Mouse (Mus musculus) MEL (cell line): ENCODE data around the gene Abce1. TPM values are rescaled to one million over a fixed set of nuclear protein-coding genes. Genes with fewer than 3 reads are reported as not detected.
A peak's percentile ranks its signal among the peaks of the same experiment; 100 is the strongest.

Source experiments
- DNase-seq: peaks from one replicate; pipeline ENCODE4 v3.0.0; 2011; ENCODE audit warnings: low read depth, low spot score
- H3K27ac ChIP-seq: 2 replicates; pipeline ENCODE4 v1.5.1; 2012; ENCODE audit warnings: low read depth, mild to moderate bottlenecking, control low read depth, low read length, moderate library complexity; ENCODE audit not compliant: control insufficient read depth
- H3K27me3 ChIP-seq, 2 experiments: fragments of 150-350 bp in 1 of 2; sonication (generic) in 1 of 2; 2 replicates each; pipeline ENCODE4 v1.6.1; 2012; ENCODE audit warnings: low read length in 2 of 2, mild to moderate bottlenecking in 2 of 2, improper control_type of control experiment in 1 of 2, moderate library complexity in 1 of 2; ENCODE audit not compliant: insufficient read depth in 2 of 2, control insufficient read depth in 1 of 2
- H3K36me3 ChIP-seq, 2 experiments: 2 replicates each; pipeline ENCODE4 v1.6.1; 2012 to 2014; ENCODE audit warnings: low read length in 2 of 2, improper control_type of control experiment in 1 of 2, inconsistent platforms in 1 of 2, mild to moderate bottlenecking in 1 of 2; ENCODE audit not compliant: insufficient read depth in 2 of 2, control insufficient read depth in 1 of 2
- H3K4me1 ChIP-seq, 2 experiments: fragments of 150-350 bp in 1 of 2; sonication (generic) in 1 of 2; 2 replicates each; pipeline ENCODE4 v1.6.1; 2012; ENCODE audit warnings: low read length in 2 of 2, improper control_type of control experiment in 1 of 2, mild to moderate bottlenecking in 1 of 2; ENCODE audit not compliant: insufficient read depth in 2 of 2, control insufficient read depth in 1 of 2
- H3K4me3 ChIP-seq, 2 experiments: fragments of 150-350 bp in 1 of 2; sonication (generic) in 1 of 2; 2 replicates each; pipeline ENCODE4 v1.5.1; 2012; ENCODE audit warnings: low read depth in 2 of 2, low read length in 2 of 2, mild to moderate bottlenecking in 2 of 2, moderate library complexity in 2 of 2, control low read depth in 1 of 2, improper control_type of control experiment in 1 of 2; ENCODE audit not compliant: control insufficient read depth in 1 of 2, insufficient read depth in 1 of 2
- H3K79me2 ChIP-seq: 2 replicates; pipeline ENCODE4 v1.6.1; 2012; ENCODE audit warnings: mild to moderate bottlenecking, low read length, moderate library complexity; ENCODE audit not compliant: control insufficient read depth, poor library complexity, insufficient read depth
- H3K9ac ChIP-seq: 2 replicates; pipeline ENCODE4 v1.6.1; 2012; ENCODE audit warnings: low read depth, mild to moderate bottlenecking, control low read depth, low read length, moderate library complexity; ENCODE audit not compliant: control insufficient read depth, poor library complexity, severe bottlenecking
- H3K9me3 ChIP-seq: fragments of 150-350 bp; sonication (generic); replicated peaks from 2 replicates; pipeline ENCODE4 v1.6.1; 2012; ENCODE audit warnings: mild to moderate bottlenecking, low read length, improper control_type of control experiment, moderate library complexity; ENCODE audit not compliant: insufficient read depth
- BHLHE40 ChIP-seq: IDR thresholded peaks from 2 replicates; pipeline ENCODE4 v1.6.1; 2012; ENCODE audit warnings: low read depth, mild to moderate bottlenecking, inconsistent platforms, low read length, improper control_type of control experiment, borderline replicate concordance
- CTCF ChIP-seq, 3 experiments: IDR thresholded peaks in 2 of 3; conservative IDR thresholded peaks in 1 of 3; 2 replicates each; pipeline ENCODE4 v1.5.1; 2011 to 2012; ENCODE audit warnings: low read length in 3 of 3, low read depth in 2 of 3, mild to moderate bottlenecking in 2 of 3, improper control_type of control experiment in 1 of 3, inconsistent platforms in 1 of 3, mixed read lengths in 1 of 3, moderate library complexity in 1 of 3; ENCODE audit not compliant: control insufficient read depth in 1 of 3, insufficient read depth in 1 of 3, poor library complexity in 1 of 3, severe bottlenecking in 1 of 3
- E2F4 ChIP-seq: IDR thresholded peaks from 2 replicates; pipeline ENCODE4 v1.6.1; 2011; ENCODE audit warnings: low read depth, low read length, improper control_type of control experiment, borderline replicate concordance
- ELF1 ChIP-seq: IDR thresholded peaks from 2 replicates; pipeline ENCODE4 v1.6.1; 2014; ENCODE audit warnings: low read depth, mild to moderate bottlenecking, inconsistent platforms, low read length, improper control_type of control experiment, moderate library complexity
- EP300 ChIP-seq, 2 experiments: IDR thresholded peaks; 2 replicates each; pipeline ENCODE4 v1.6.1; 2011; ENCODE audit warnings: improper control_type of control experiment in 2 of 2, low read length in 2 of 2, low read depth in 1 of 2, mild to moderate bottlenecking in 1 of 2
- ETS1 ChIP-seq: IDR thresholded peaks from 2 replicates; pipeline ENCODE4 v1.6.1; 2012; ENCODE audit warnings: low read depth, mild to moderate bottlenecking, inconsistent platforms, low read length, improper control_type of control experiment, moderate library complexity
- GABPA ChIP-seq: IDR thresholded peaks from 2 replicates; pipeline ENCODE4 v1.6.1; 2012; ENCODE audit warnings: low read depth, mild to moderate bottlenecking, inconsistent platforms, low read length, improper control_type of control experiment, moderate library complexity
- GATA1 ChIP-seq: IDR thresholded peaks from 2 replicates; pipeline ENCODE4 v1.6.1; 2011; ENCODE audit warnings: low read depth, low read length, improper control_type of control experiment
- HCFC1 ChIP-seq: IDR thresholded peaks from 2 replicates; pipeline ENCODE4 v1.6.1; 2012; ENCODE audit warnings: low read depth, mild to moderate bottlenecking, inconsistent platforms, low read length, improper control_type of control experiment, moderate library complexity
- JUND ChIP-seq: IDR thresholded peaks from 2 replicates; pipeline ENCODE4 v1.6.1; 2011; ENCODE audit warnings: low read depth, mild to moderate bottlenecking, improper control_type of control experiment, low read length
- KAT2A ChIP-seq: conservative IDR thresholded peaks from 2 replicates; pipeline ENCODE4 v1.6.1; 2012; ENCODE audit warnings: low read depth, low read length, improper control_type of control experiment, inconsistent platforms
- MAFK ChIP-seq: IDR thresholded peaks from 2 replicates; pipeline ENCODE4 v1.6.1; 2011; ENCODE audit warnings: low read depth, mild to moderate bottlenecking, low read length, improper control_type of control experiment, borderline replicate concordance
- MAZ ChIP-seq: IDR thresholded peaks from 2 replicates; pipeline ENCODE4 v1.6.1; 2012; ENCODE audit warnings: low read depth, mild to moderate bottlenecking, inconsistent platforms, low read length, improper control_type of control experiment
- MEF2A ChIP-seq: IDR thresholded peaks from 2 replicates; pipeline ENCODE4 v1.6.1; 2014; ENCODE audit warnings: low read depth, mild to moderate bottlenecking, inconsistent platforms, low read length, improper control_type of control experiment; ENCODE audit not compliant: poor library complexity, insufficient replicate concordance, severe bottlenecking; ENCODE audit errors: extremely low read depth
- MXI1 ChIP-seq: IDR thresholded peaks from 2 replicates; pipeline ENCODE4 v1.6.1; 2011; ENCODE audit warnings: mild to moderate bottlenecking, low read depth, low read length, improper control_type of control experiment
- MYB ChIP-seq: IDR thresholded peaks from 2 replicates; pipeline ENCODE4 v1.6.1; 2011; ENCODE audit warnings: mild to moderate bottlenecking, low read depth, low read length, improper control_type of control experiment
- MYC ChIP-seq: IDR thresholded peaks from 2 replicates; pipeline ENCODE4 v1.6.1; 2011; ENCODE audit warnings: low read depth, mild to moderate bottlenecking, low read length, improper control_type of control experiment, moderate library complexity
- NELFE ChIP-seq: IDR thresholded peaks from 2 replicates; pipeline ENCODE4 v1.6.1; 2011; ENCODE audit warnings: low read depth, low read length, improper control_type of control experiment
- POLR2AphosphoS5 ChIP-seq: IDR thresholded peaks from 2 replicates; pipeline ENCODE4 v1.6.1; 2012; ENCODE audit warnings: low read depth, borderline replicate concordance, mild to moderate bottlenecking, inconsistent platforms, low read length, moderate library complexity, mixed read lengths
- RAD21 ChIP-seq: IDR thresholded peaks from 2 replicates; pipeline ENCODE4 v1.6.1; 2011; ENCODE audit warnings: mild to moderate bottlenecking, low read depth, low read length, improper control_type of control experiment
- SIN3A ChIP-seq: IDR thresholded peaks from 2 replicates; pipeline ENCODE4 v1.6.1; 2012; ENCODE audit warnings: low read length, improper control_type of control experiment, inconsistent platforms
- SMC3 ChIP-seq: IDR thresholded peaks from 2 replicates; pipeline ENCODE4 v1.6.1; 2011; ENCODE audit warnings: low read depth, low read length, improper control_type of control experiment
- TAL1 ChIP-seq: IDR thresholded peaks from 2 replicates; pipeline ENCODE4 v1.6.1; 2012; ENCODE audit warnings: mild to moderate bottlenecking, inconsistent platforms, low read length, moderate library complexity, mixed read lengths
- TCF12 ChIP-seq: IDR thresholded peaks from 2 replicates; pipeline ENCODE4 v1.6.1; 2014; ENCODE audit warnings: low read depth, mild to moderate bottlenecking, inconsistent platforms, low read length, improper control_type of control experiment, moderate library complexity
- UBTF ChIP-seq: IDR thresholded peaks from 2 replicates; pipeline ENCODE4 v1.6.1; 2012; ENCODE audit warnings: low read depth, mild to moderate bottlenecking, inconsistent platforms, low read length, improper control_type of control experiment, moderate library complexity, borderline replicate concordance; ENCODE audit not compliant: insufficient read depth
- USF1 ChIP-seq: IDR thresholded peaks from 2 replicates; pipeline ENCODE4 v1.6.1; 2014; ENCODE audit warnings: low read depth, mild to moderate bottlenecking, inconsistent platforms, low read length, improper control_type of control experiment, moderate library complexity
- USF2 ChIP-seq, 2 experiments: IDR thresholded peaks; 2 replicates each; pipeline ENCODE4 v1.6.1; 2011 to 2012; ENCODE audit warnings: improper control_type of control experiment in 2 of 2, low read length in 2 of 2, borderline replicate concordance in 1 of 2, inconsistent platforms in 1 of 2, low read depth in 1 of 2, mild to moderate bottlenecking in 1 of 2; ENCODE audit not compliant: insufficient read depth in 1 of 2
- ZKSCAN1 ChIP-seq: IDR thresholded peaks from 2 replicates; pipeline ENCODE4 v1.6.1; 2012; ENCODE audit warnings: low read depth, mild to moderate bottlenecking, inconsistent platforms, low read length, improper control_type of control experiment, moderate library complexity
- ZNF384 ChIP-seq: IDR thresholded peaks from 2 replicates; pipeline ENCODE4 v1.6.1; 2012; ENCODE audit warnings: low read depth, mild to moderate bottlenecking, inconsistent platforms, low read length, improper control_type of control experiment
- polyA plus RNA-seq, 2 experiments: library from polyadenylated mRNA; stranded (reverse) in 1 of 2; unstranded in 1 of 2; fragments of >175 nt in 1 of 2; fragments of >200 nt in 1 of 2; gene quantifications; 2 replicates each; pipeline versions ENCODE4 v1.2.1 to v1.2.4; 2012; ENCODE audit warnings: low replicate concordance in 2 of 2, low read depth in 1 of 2; ENCODE audit not compliant: insufficient read length in 2 of 2, insufficient read depth in 1 of 2, missing spikeins in 1 of 2
- total RNA-seq: library from RNA; depleted of rRNA; stranded (reverse); fragments of 300-350 nt; gene quantifications from 2 replicates; pipeline ENCODE4 v1.2.3, GENCODE M21; 2012

The Abce1 gene
- total and polyA plus RNA-seq, 3 experiments: 141 to 293 (median 174) TPM

GRCm38 (mm10) chr8:79734304-79734703, 22.8 kb upstream of the Abce1 start (continued):
- TF ChIP-seq MAZ (no peak), UBTF (no peak), HCFC1 (no peak), USF1 (no peak), ELF1 (no peak), BHLHE40 (0 out of 2 replicates have a peak, but pooled peaks have one; percentile 26), ZNF384 (peak; percentile 53; the same call in 1 of the 2 replicates), TCF12 (no peak), SIN3A (peak; percentile 63)

GRCm38 (mm10) chr8:79727900-79728299, 16.4 kb upstream of the Abce1 start:
- H3K27me3 ChIP-seq: no peaks in the 10 kb centered on the region
- H3K36me3 ChIP-seq: peaks cover 8 to 18% of the 10 kb centered on the region in 2 experiments
- peaks cover 0 to 5% of the 10 kb centered on the region in 2 experiments; a peak in 2 of 4 replicates for H3K4me1 ChIP-seq

GRCm38 (mm10) chr8:79724589-79724988, 13.0 kb upstream of the Abce1 start:
- DNase-seq: peak; percentile 37
- 0 out of 2 replicates have a peak, but pooled peaks have one; percentile 38 for TF ChIP-seq ETS1
- no peak for TF ChIP-seq ZNF384
- TF ChIP-seq JUND: no peak
- TF ChIP-seq RAD21: 0 out of 2 replicates have a peak, but pooled peaks have one; percentile 4
- TF ChIP-seq USF2 (IDR thresholded peaks at IDR 0.05; ENCODE audit: borderline replicate concordance in 1 of 2, insufficient read depth in 1 of 2, low read depth in 1 of 2, low read length in 2 of 2): no peak
- no peak for TF ChIP-seq NELFE
- TF ChIP-seq E2F4: no peak
- no peak for TF ChIP-seq POLR2AphosphoS5
- TF ChIP-seq CTCF (IDR thresholded peaks at IDR 0.05 in 2 of 3, conservative IDR thresholded peaks at IDR 0.05 in 1 of 3; ENCODE audit: control insufficient read depth in 1 of 3, insufficient read depth in 1 of 3, low read depth in 2 of 3, low read length in 3 of 3, poor library complexity in 1 of 3, severe bottlenecking in 1 of 3): peak in 1 of 3 experiments; percentile 32; a peak in 2 of 6 replicates
- TF ChIP-seq TAL1: no peak
- peak in 1 of 2 experiments; percentile 53; a peak in 1 of 4 replicates for TF ChIP-seq EP300 (IDR thresholded peaks at IDR 0.05; ENCODE audit: low read depth in 1 of 2, low read length in 2 of 2)
- TF ChIP-seq MEF2A: no peak
- H3K36me3 ChIP-seq: peaks cover 8 to 23% of the 10 kb centered on the region in 2 experiments

More at GRCm38 (mm10) chr8:79727900-79728299, 16.4 kb upstream of the Abce1 start:
- TF ChIP-seq MYB (no peak), MXI1 (no peak), KAT2A (no peak), MEF2A (no peak), MYC (0 out of 2 replicates have a peak, but pooled peaks have one; percentile 59), SMC3 (peak; percentile 29; the same call in 1 of the 2 replicates), ZKSCAN1 (no peak), GABPA (no peak), CTCF (IDR thresholded peaks at IDR 0.05 in 2 of 3, conservative IDR thresholded peaks at IDR 0.05 in 1 of 3; ENCODE audit: control insufficient read depth in 1 of 3, insufficient read depth in 1 of 3, low read depth in 2 of 3, low read length in 3 of 3, poor library complexity in 1 of 3, severe bottlenecking in 1 of 3) (peak in 1 of 3 experiments; percentile 53; a peak in 2 of 6 replicates), ZNF384 (peak; percentile 72), MAFK (no peak), GATA1 (no peak)
- Histone ChIP-seq H3K9me3 (no peaks in the 10 kb centered on the region), H3K79me2 (no peaks in the 10 kb centered on the region), H3K27ac (no peak overlapping the region), H3K9ac (no peak overlapping the region), H3K4me3 (no peak overlapping the region)
- peak; percentile 30 for DNase-seq

More at GRCm38 (mm10) chr8:79724589-79724988, 13.0 kb upstream of the Abce1 start:
- Histone ChIP-seq H3K27me3 (no peaks in the 10 kb centered on the region), H3K4me3 (peak overlapping the region in 1 of 2 experiments; percentile 26; a peak in 1 of 4 replicates), H3K9me3 (no peaks in the 10 kb centered on the region), H3K27ac (no peak overlapping the region), H3K79me2 (no peaks in the 10 kb centered on the region), H3K9ac (no peak overlapping the region), H3K4me1 (peaks cover 0 to 5% of the 10 kb centered on the region in 2 experiments; a peak in 2 of 4 replicates)
